Mouse (Mus musculus) embryo, embryonic 9.5 days (tissue): ENCODE measurements around the gene Med21.

Source experiments
- DNase-seq: peaks from one replicate; pipeline ENCODE4 v3.0.0-alpha.2; 2017; ENCODE audit errors: extremely low spot score

Med21 gene

DNA sequence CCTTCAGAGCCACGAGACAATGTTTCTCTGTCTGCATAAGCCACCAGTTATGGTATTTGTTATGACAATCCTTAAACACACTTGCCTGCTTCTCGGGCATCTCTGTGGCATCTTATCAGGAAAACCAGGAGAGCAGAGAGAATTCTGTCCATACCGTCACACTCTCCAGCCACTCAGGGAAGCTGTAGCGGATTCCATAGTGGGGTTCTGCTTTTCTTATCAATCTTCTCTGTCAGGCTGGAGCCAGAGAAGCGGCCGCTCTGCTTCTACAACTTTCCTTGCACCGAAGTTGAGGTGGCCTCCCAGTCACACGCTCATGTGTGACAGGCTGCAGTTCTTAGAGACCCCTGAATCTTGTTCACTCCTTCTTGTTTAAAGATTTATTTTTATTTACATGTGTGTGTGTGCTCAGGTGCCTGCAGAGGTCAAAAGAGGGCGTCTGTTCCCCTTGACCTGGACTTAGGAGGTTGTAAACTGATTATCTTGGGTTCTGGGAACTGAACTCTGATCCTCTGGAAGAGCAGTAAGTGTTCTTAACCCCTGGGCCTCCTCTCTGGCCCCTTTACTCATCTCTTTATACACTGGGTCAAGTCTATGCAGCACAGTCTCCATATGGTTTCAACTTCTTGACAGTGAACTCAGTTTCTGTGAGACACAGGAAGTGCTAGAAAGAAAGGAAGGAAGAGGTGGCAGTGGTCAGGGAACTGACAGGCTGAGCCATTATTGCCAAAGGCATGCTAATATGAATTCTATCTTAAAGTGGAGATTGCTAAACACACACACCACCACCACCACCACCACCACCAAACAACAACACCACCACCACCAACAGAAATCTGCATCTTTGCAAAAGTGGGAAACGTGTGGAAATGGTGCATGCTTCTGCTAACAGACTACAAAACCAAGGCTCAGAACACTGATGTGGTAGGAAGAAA, 36.1 kb downstream of the Med21 start:
- no peak for DNase-seq

DNA sequence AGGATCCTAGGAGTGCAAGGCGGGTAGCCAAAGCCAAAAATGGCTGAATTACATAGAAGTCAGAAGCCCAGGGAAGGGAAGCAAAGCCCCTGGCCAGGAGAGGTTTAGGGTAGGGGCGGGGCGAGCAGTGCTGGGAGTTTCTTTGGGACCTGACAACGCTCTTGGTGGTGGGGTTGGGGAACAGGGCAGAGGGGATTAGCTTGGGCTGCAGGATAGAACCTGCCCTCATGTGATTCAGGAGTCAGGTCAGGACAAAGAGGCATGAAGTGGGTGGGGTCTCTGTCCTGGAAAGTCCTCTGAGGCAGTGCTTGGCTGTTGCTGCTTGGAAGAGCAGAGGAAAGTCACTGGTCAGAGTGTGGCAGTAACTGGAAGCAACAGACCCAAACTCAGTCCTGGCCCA, 41.5 kb downstream of the Med21 start:
- DNase-seq = no peak

DNA sequence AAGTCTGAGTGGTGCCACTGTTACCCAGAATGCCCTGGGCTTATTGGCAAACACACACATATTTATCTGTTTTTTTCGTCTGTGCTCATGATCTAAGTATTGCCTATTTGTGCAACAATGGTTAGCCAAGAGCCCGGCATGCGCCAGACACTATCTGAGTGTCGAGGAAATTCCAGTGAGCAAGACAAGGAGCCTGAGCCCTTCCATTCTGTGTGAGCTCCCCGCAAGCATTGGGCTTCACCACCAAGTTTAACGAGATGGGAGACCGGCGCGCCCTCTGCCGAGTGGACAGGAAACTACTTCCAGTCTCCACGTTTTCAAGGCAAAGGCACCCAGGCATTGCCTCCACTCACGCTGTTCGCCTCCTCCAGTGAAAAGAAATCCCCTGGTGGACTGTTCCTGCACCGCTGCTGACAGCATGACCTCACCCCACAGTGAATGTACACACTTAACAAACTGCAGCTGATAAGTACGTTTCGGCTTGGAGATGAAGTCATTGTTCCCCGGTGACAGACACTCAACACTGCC, 43.5 kb downstream of the Med21 start:
- no peak for DNase-seq

DNA sequence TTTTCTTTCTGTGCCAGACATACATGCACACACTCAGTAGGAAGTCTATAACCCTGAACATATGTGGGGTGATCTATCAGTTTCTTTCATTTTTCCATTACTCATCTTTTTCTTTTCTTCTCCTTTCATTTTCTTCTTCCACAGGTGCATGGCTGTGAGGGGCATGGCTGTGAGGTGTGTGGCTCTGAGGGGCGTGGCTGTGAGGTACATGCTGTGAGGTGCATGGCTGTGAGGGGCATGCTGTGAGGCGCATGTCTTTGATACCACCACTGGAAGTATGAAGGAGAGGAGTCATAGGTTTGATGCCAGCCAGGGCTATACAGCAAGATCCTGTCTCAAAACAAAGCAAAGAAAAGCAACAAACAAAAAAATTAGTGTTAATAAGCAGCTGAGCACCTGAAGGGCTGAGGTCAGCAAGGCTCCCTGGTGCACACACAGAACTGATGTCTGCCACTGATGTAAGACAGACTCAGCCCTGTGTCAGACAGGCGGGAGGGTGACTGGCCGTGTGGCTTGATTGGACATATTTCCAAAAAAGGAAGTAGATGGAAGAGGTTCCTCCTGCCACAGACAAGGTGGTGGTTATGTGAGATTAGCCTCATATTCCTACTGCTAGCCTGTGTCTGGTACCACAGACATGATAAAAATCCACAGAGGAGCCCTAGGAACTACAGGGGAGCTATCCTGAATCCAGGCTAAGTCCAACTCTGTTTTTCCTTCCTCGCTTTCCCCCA, 44.3 kb downstream of the Med21 start:
- no peak for DNase-seq

DNA sequence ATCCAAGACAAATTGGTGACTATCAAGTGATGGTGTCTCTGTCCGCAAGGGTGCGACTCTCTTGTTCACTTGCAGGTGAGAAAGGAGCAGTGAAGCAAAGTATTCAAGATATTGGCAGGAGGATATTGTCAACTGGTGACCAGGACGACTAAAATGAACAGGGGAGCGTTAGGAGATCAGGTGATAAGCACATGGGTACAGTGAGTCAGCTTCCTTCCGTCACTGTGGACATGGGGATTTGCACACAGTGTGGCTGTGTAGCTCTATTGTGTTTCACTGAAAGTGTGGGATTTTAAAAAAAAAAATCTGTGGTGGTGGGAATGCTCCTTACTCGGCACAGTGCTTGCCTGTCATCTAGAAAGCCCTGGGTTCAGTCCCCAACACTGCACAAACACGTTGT, 45.7 kb downstream of the Med21 start:
- no peak for DNase-seq

DNA sequence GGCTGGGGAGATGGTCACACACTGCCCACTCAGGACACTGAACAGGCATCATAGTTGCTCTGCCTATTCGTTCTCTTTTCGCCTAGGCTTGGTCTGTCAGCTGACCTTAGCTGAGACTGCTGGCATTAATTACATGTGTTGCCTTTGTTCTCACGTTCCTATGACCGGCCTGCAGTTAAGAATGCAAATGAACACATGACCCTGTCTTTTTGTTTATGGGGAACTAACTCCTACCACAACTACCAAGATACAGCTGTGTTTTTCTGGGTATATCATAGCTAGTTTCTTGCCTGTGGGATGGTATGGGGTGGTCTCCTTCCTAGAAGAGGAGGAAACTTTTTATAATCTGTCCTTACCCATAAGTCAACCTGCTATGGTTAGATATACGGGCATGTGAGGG, 46.5 kb downstream of the Med21 start:
- no peak for DNase-seq

DNA sequence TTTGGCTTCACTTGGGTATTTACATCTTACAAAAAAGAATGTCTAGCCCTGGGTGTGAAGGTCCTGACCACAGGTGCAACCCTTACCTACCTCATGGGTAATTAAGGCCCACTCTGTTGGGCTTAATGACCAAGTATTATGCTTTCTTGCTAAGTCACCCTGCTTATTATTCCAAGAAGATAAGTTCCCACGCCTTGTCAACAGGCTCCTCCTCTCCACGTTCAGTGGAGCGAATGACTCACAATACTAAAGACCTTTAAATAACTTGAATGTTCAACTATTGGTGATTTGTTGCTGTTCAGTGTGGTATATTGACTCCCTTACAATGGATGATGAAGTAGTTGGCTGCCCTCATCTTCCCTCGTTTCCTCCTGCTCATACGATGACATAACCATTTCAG, 55.4 kb downstream of the Med21 start:
- no peak for DNase-seq

DNA sequence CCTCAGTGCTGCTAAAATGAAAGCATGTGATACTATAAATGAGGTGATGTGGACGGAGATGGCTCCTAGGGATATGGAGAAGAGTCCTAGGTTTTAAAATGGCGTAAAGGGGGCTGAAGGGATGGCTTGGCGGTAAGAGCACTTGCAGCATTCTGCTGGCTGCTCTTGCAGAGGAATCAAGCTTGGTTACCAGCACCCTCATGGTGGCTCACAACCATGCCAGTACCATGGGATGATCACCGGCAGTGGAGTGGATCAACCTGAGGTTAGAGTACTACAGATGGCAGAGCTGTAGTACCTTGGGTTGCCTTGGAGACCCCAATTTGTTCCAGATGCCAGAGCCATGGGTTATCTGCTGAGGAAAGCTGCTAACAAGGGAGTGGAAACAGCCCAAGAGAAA, 56.0 kb downstream of the Med21 start:
- no peak for DNase-seq
